Comparison of ENCODE assay signal across 1 mouse cellular context in genomic region chr3:146736186-146736585, GRCm38 (mm10). TPM values are rescaled to one million over a fixed set of nuclear protein-coding genes. Genes with fewer than 3 reads are reported as not detected.
"Had no signal": no experiment of that assay in that cellular context is flagged by ENCODE, and none has a peak within 500 bp of the region (broad histone marks: within the 10 kb centered on the region; RNA-seq: fewer than 3 reads in every experiment).

No protein-coding gene starts in this region.

RNA-seq across cellular contexts. Expression of gene Samd13, which starts 50.8 kb away (rescaled TPM):
- polyA plus RNA-seq: small intestine, adult 2 months had no signal
